Mouse (Mus musculus) heart, embryonic 10.5 days (tissue): Measurements from ENCODE around the gene Rhag. TPM values are rescaled to one million over a fixed set of nuclear protein-coding genes. Genes with fewer than 3 reads are reported as not detected.

Experiments used
- DNase-seq: peaks from one replicate; pipeline ENCODE4 v3.0.0-alpha.2; 2017; ENCODE audit warnings: low spot score
- H3K27ac ChIP-seq: fragments of 300-500 bp; sonication (generic); 2 replicates; pipeline ENCODE4 v1.5.1; 2016; ENCODE audit warnings: mild to moderate bottlenecking
- H3K27me3 ChIP-seq: fragments of 300-500 bp; sonication (generic); 2 replicates; pipeline ENCODE4 v1.6.1; 2016; ENCODE audit warnings: mild to moderate bottlenecking; ENCODE audit not compliant: poor library complexity, insufficient read depth, severe bottlenecking
- H3K36me3 ChIP-seq: fragments of 300-500 bp; sonication (generic); 2 replicates; pipeline ENCODE4 v1.6.1; 2016; ENCODE audit warnings: mild to moderate bottlenecking, moderate library complexity
- H3K4me1 ChIP-seq: fragments of 300-500 bp; sonication (generic); 2 replicates; pipeline ENCODE4 v1.6.1; 2016; ENCODE audit warnings: mild to moderate bottlenecking
- H3K4me3 ChIP-seq: fragments of 300-500 bp; sonication (generic); 2 replicates; pipeline ENCODE4 v1.5.1; 2016; ENCODE audit warnings: mild to moderate bottlenecking, moderate library complexity
- H3K9me3 ChIP-seq: fragments of 300-500 bp; sonication (generic); 2 replicates; pipeline ENCODE4 v1.6.1; 2016; ENCODE audit warnings: mild to moderate bottlenecking, moderate library complexity
- WGBS: fragments of 180-500 bp; shearing (Covaris S2); methylation state at CpG from one replicate; pipeline ENCODE4 v1.1.7; 2016; 5-methylcytosine and 5-hydroxymethylcytosine counted together
- polyA plus RNA-seq: library from polyadenylated mRNA; unstranded; fragments of >200 nt; fragmentation: Nextera tagmentation; extraction: Ambion mirVana; gene quantifications from 2 replicates; pipeline ENCODE4 v1.2.1, GENCODE M21; 2016

Rhag gene
- polyA plus RNA-seq, 1 experiment from 2014 or later: 17.4 TPM

- H3K27ac ChIP-seq: peak within 1 kb of the TSS; percentile 93
- under 1% methylated on average over 40 of the region's 40 CpGs for WGBS
Measured at GRCm38 (mm10) chr17:40879924-40880691, 69.2 kb downstream of the Rhag start, which contains the start of gene 9130008F23Rik. 9130008F23Rik (minus strand) TSS chr17:40880559.

GRCm38 (mm10) chr17:40882172-40882571, 71.2 kb downstream of the Rhag start:
- H3K36me3 ChIP-seq: no peaks in the 10 kb centered on the region
- no peaks in the 10 kb centered on the region for H3K27me3 ChIP-seq
- no peak overlapping the region for H3K4me3 ChIP-seq
- no peaks in the 10 kb centered on the region for H3K9me3 ChIP-seq
- WGBS: 80% methylated on average over 6 of the region's 6 CpGs
- DNase-seq: no peak
- H3K27ac ChIP-seq: no peak overlapping the region
- peaks cover 13% of the 10 kb centered on the region; the same call in 1 of the 2 replicates for H3K4me1 ChIP-seq

More at GRCm38 (mm10) chr17:40879924-40880691, 69.2 kb downstream of the Rhag start, which contains the start of gene 9130008F23Rik:
- no peaks in the 10 kb centered on the region for H3K9me3 ChIP-seq
- DNase-seq: peak; percentile 88
- peak within 1 kb of the TSS; percentile 71 for H3K4me3 ChIP-seq
- H3K27me3 ChIP-seq: no peaks in the 10 kb centered on the region
- H3K4me1 ChIP-seq: peaks cover 17% of the 10 kb centered on the region; the same call in 1 of the 2 replicates
- no peaks in the 10 kb centered on the region for H3K36me3 ChIP-seq

GRCm38 (mm10) chr17:40885155-40885554, 74.2 kb downstream of the Rhag start:
- no peak for DNase-seq
- no peaks in the 10 kb centered on the region for H3K36me3 ChIP-seq
- 80% methylated on average over 4 of the region's 4 CpGs for WGBS
- H3K4me1 ChIP-seq: no peaks in the 10 kb centered on the region
- no peak overlapping the region for H3K4me3 ChIP-seq
- no peak overlapping the region for H3K27ac ChIP-seq
- H3K27me3 ChIP-seq: no peaks in the 10 kb centered on the region
- H3K9me3 ChIP-seq: no peaks in the 10 kb centered on the region

- 71% methylated on average over 4 of the region's 4 CpGs for WGBS
- Histone ChIP-seq H3K27me3 (no peaks in the 10 kb centered on the region), H3K36me3 (no peaks in the 10 kb centered on the region), H3K27ac (no peak overlapping the region), H3K4me1 (no peaks in the 10 kb centered on the region), H3K9me3 (no peaks in the 10 kb centered on the region), H3K4me3 (no peak overlapping the region)
- no peak for DNase-seq
Measured at GRCm38 (mm10) chr17:40887849-40888536, 77.1 kb downstream of the Rhag start.

Other genes with a start within 250 kb of the Rhag start
- not detected in 2 replicates for gene Esp6, start 249.6 kb upstream of the Rhag start, polyA plus RNA-seq
- not detected in 2 replicates for gene Esp4, start 212.5 kb upstream of the Rhag start, polyA plus RNA-seq
- not detected in 2 replicates for gene Esp3, start 179.1 kb upstream of the Rhag start, polyA plus RNA-seq
- gene Esp1, start 84.0 kb upstream of the Rhag start, polyA plus RNA-seq: not detected in 2 replicates
- gene Crisp2, start 4.1 kb upstream of the Rhag start, polyA plus RNA-seq: not detected in 2 replicates
- 3.3 and 3.4 TPM in 2 replicates for gene 9130008F23Rik, start 69.4 kb downstream of the Rhag start, polyA plus RNA-seq
- gene Glyatl3, start 103.2 kb downstream of the Rhag start, polyA plus RNA-seq: not detected in 2 replicates
- 34.2 and 40.0 TPM in 2 replicates for gene Mut, start 123.6 kb downstream of the Rhag start, polyA plus RNA-seq
- gene Cenpq, start 123.9 kb downstream of the Rhag start, polyA plus RNA-seq: 20.6 and 27.0 TPM in 2 replicates